Mouse (Mus musculus) CH12.LX (cell line): ENCODE measurements around the gene Fcgr4. TPM values are rescaled to one million over a fixed set of nuclear protein-coding genes. Genes with fewer than 3 reads are reported as not detected.

Experiments used
- DNase-seq: peaks from one replicate; pipeline ENCODE4 v3.0.0-alpha.2; 2013; ENCODE audit errors: extremely low read depth
- H3K27ac ChIP-seq: 2 replicates; pipeline ENCODE4 v1.5.1; 2012; ENCODE audit warnings: low read depth, mild to moderate bottlenecking, control low read depth, moderate library complexity; ENCODE audit not compliant: insufficient read depth
- H3K27me3 ChIP-seq: replicated peaks from 2 replicates; pipeline ENCODE3; 2012; ENCODE audit warnings: inconsistent platforms
- H3K36me3 ChIP-seq, 2 experiments: replicated peaks in 1 of 2; 2 replicates each; pipeline versions ENCODE3 to v1.6.1; 2012; ENCODE audit warnings: inconsistent platforms in 1 of 2, low read length in 1 of 2, mild to moderate bottlenecking in 1 of 2, mixed read lengths in 1 of 2, moderate library complexity in 1 of 2; ENCODE audit not compliant: control insufficient read depth in 1 of 2, insufficient read depth in 1 of 2
- H3K4me1 ChIP-seq, 2 experiments: 2 replicates each; pipeline ENCODE4 v1.6.1; 2012; ENCODE audit warnings: inconsistent platforms in 1 of 2, moderate library complexity in 1 of 2; ENCODE audit not compliant: insufficient read depth in 2 of 2, control insufficient read depth in 1 of 2
- H3K4me2 ChIP-seq: 2 replicates; pipeline ENCODE4 v1.6.1; 2012; ENCODE audit warnings: low read depth, mild to moderate bottlenecking, control low read depth; ENCODE audit not compliant: poor library complexity, insufficient read depth, severe bottlenecking
- H3K4me3 ChIP-seq, 3 experiments: fragments of 150-350 bp in 1 of 3; sonication (generic) in 1 of 3; replicated peaks in 1 of 3; 2 replicates each; pipeline versions ENCODE3 to v1.5.1; 2011 to 2012; ENCODE audit warnings: low read depth in 2 of 3, low read length in 2 of 3, mild to moderate bottlenecking in 2 of 3, moderate library complexity in 2 of 3, control low read depth in 1 of 3, improper control_type of control experiment in 1 of 3, inconsistent platforms in 1 of 3, mixed read lengths in 1 of 3; ENCODE audit not compliant: poor library complexity in 1 of 3
- H3K79me2 ChIP-seq: replicated peaks from 2 replicates; pipeline ENCODE4 v1.6.1; 2012; ENCODE audit warnings: mild to moderate bottlenecking, moderate library complexity; ENCODE audit not compliant: control insufficient read depth, poor library complexity, insufficient read depth, severe bottlenecking; ENCODE audit errors: extremely low read depth
- H3K9ac ChIP-seq: 2 replicates; pipeline ENCODE4 v1.6.1; 2012; ENCODE audit warnings: low read depth, mild to moderate bottlenecking, control low read depth, moderate library complexity; ENCODE audit not compliant: insufficient read depth
- H3K9me3 ChIP-seq: replicated peaks from 2 replicates; pipeline ENCODE3; 2012; ENCODE audit warnings: low read length, inconsistent platforms, mixed read lengths
- BHLHE40 ChIP-seq: IDR thresholded peaks from 2 replicates; pipeline ENCODE4 v1.6.1; 2011; ENCODE audit warnings: mild to moderate bottlenecking, low read depth, low read length, improper control_type of control experiment
- CTCF ChIP-seq, 2 experiments: IDR thresholded peaks in 1 of 2; conservative IDR thresholded peaks in 1 of 2; 2 replicates each; pipeline ENCODE4 v1.5.1; 2011 to 2012; ENCODE audit warnings: low read depth in 2 of 2, low read length in 2 of 2, improper control_type of control experiment in 1 of 2, inconsistent platforms in 1 of 2, mild to moderate bottlenecking in 1 of 2, moderate library complexity in 1 of 2
- E2F4 ChIP-seq: IDR thresholded peaks from 2 replicates; pipeline ENCODE4 v1.6.1; 2011; ENCODE audit warnings: low read depth, low read length, improper control_type of control experiment; ENCODE audit not compliant: insufficient replicate concordance
- ELF1 ChIP-seq: IDR thresholded peaks from 2 replicates; pipeline ENCODE4 v1.6.1; 2014; ENCODE audit warnings: low read depth, mild to moderate bottlenecking, inconsistent platforms, low read length, improper control_type of control experiment
- EP300 ChIP-seq: IDR thresholded peaks from 2 replicates; pipeline ENCODE4 v1.6.1; 2011; ENCODE audit warnings: low read length, improper control_type of control experiment
- ETS1 ChIP-seq: conservative IDR thresholded peaks from 2 replicates; pipeline ENCODE4 v1.6.1; 2012; ENCODE audit warnings: low read depth, mild to moderate bottlenecking, inconsistent platforms, low read length, improper control_type of control experiment, moderate library complexity
- GABPA ChIP-seq: IDR thresholded peaks from 2 replicates; pipeline ENCODE4 v1.6.1; 2012; ENCODE audit warnings: low read depth, low read length, improper control_type of control experiment, inconsistent platforms; ENCODE audit not compliant: insufficient replicate concordance
- JUN ChIP-seq: IDR thresholded peaks from 2 replicates; pipeline ENCODE4 v1.6.1; 2011; ENCODE audit warnings: low read depth, mild to moderate bottlenecking, low read length, improper control_type of control experiment, moderate library complexity; ENCODE audit not compliant: insufficient read depth
- MAFK ChIP-seq: IDR thresholded peaks from 2 replicates; pipeline ENCODE4 v1.6.1; 2011; ENCODE audit warnings: low read length, improper control_type of control experiment; ENCODE audit not compliant: insufficient replicate concordance
- MAX ChIP-seq: IDR thresholded peaks from 2 replicates; pipeline ENCODE4 v1.6.1; 2011; ENCODE audit warnings: low read length, improper control_type of control experiment
- MAZ ChIP-seq: IDR thresholded peaks from 2 replicates; pipeline ENCODE4 v1.6.1; 2012; ENCODE audit warnings: low read depth, mild to moderate bottlenecking, inconsistent platforms, low read length, improper control_type of control experiment, moderate library complexity
- MYC ChIP-seq: IDR thresholded peaks from 2 replicates; pipeline ENCODE4 v1.6.1; 2011; ENCODE audit warnings: low read depth, mild to moderate bottlenecking, improper control_type of control experiment, low read length
- NELFE ChIP-seq: IDR thresholded peaks from 2 replicates; pipeline ENCODE4 v1.6.1; 2011; ENCODE audit warnings: low read depth, low read length, improper control_type of control experiment
- NRF1 ChIP-seq: IDR thresholded peaks from 2 replicates; pipeline ENCODE4 v1.6.1; 2014; ENCODE audit warnings: low read depth, mild to moderate bottlenecking, inconsistent platforms, low read length, improper control_type of control experiment, moderate library complexity
- PAX5 ChIP-seq: IDR thresholded peaks from 2 replicates; pipeline ENCODE4 v1.6.1; 2012; ENCODE audit warnings: low read length, inconsistent platforms, mixed read lengths
- POLR2A ChIP-seq: IDR thresholded peaks from 2 replicates; pipeline ENCODE4 v1.6.1; 2011; ENCODE audit warnings: low read depth, mild to moderate bottlenecking, improper control_type of control experiment, low read length
- SIN3A ChIP-seq: IDR thresholded peaks from 2 replicates; pipeline ENCODE4 v1.6.1; 2012; ENCODE audit warnings: low read length, improper control_type of control experiment, inconsistent platforms
- SMC3 ChIP-seq: IDR thresholded peaks from 2 replicates; pipeline ENCODE4 v1.6.1; 2011; ENCODE audit warnings: low read depth, low read length, improper control_type of control experiment
- TBP ChIP-seq: conservative IDR thresholded peaks from 2 replicates; pipeline ENCODE4 v1.6.1; 2011; ENCODE audit warnings: low read depth, low read length, improper control_type of control experiment
- TCF12 ChIP-seq: IDR thresholded peaks from 2 replicates; pipeline ENCODE4 v1.6.1; 2014; ENCODE audit warnings: low read depth, mild to moderate bottlenecking, inconsistent platforms, low read length, improper control_type of control experiment
- UBTF ChIP-seq: IDR thresholded peaks from 2 replicates; pipeline ENCODE4 v1.6.1; 2012; ENCODE audit warnings: low read depth, mild to moderate bottlenecking, inconsistent platforms, low read length, improper control_type of control experiment, moderate library complexity
- USF1 ChIP-seq: IDR thresholded peaks from 2 replicates; pipeline ENCODE4 v1.6.1; 2014; ENCODE audit warnings: low read depth, mild to moderate bottlenecking, inconsistent platforms, low read length, improper control_type of control experiment
- USF2 ChIP-seq: conservative IDR thresholded peaks from 2 replicates; pipeline ENCODE4 v1.6.1; 2011; ENCODE audit warnings: low read depth, low read length, improper control_type of control experiment
- ZMIZ1 ChIP-seq: IDR thresholded peaks from 2 replicates; pipeline ENCODE4 v1.6.1; 2012; ENCODE audit warnings: low read depth, mild to moderate bottlenecking, inconsistent platforms, low read length, improper control_type of control experiment
- ZNF384 ChIP-seq: IDR thresholded peaks from 2 replicates; pipeline ENCODE4 v1.6.1; 2012; ENCODE audit warnings: low read depth, low read length, improper control_type of control experiment, inconsistent platforms
- dilution Hi-C: fragments of 300-500 bp; cut with MboI; formaldehyde crosslinking; loops from 2 replicates; pipeline ENCODE4 v1.14.3; 2020; ENCODE audit warnings: low sequenced_read_pairs; ENCODE audit not compliant: extremely low pct_unique_long_range_greater_than_20kb, extremely low pct_ligation_motif_present
- in situ Hi-C: fragments of 300-500 bp; cut with MboI; formaldehyde crosslinking; loops from 3 replicates; pipeline ENCODE4 v1.14.3; 2019; ENCODE audit warnings: low sequenced_read_pairs, low pct_ligation_motif_present, low pct_unique_long_range_greater_than_20kb, mixed read lengths
- polyA plus RNA-seq: library from polyadenylated mRNA; unstranded; fragments of >175 nt; gene quantifications from 2 replicates; pipeline ENCODE4 v1.2.1, GENCODE M21; 2012; ENCODE audit warnings: low read depth; ENCODE audit not compliant: insufficient read length
- total RNA-seq, 2 experiments: library from RNA; depleted of rRNA; stranded (reverse); fragments of 300-350 nt in 1 of 2; fragments of >200 nt in 1 of 2; gene quantifications; 2 replicates each; pipeline ENCODE4 v1.2.3; 2012 to 2014

The Fcgr4 gene
- total and polyA plus RNA-seq, 3 experiments = 41.8 to 56.8 (median 52.8) TPM

GRCm38 (mm10) chr1:170997756-170998655 lies 20.7 kb upstream of the Fcgr4 start:
- no peaks in the 10 kb centered on the region for H3K79me2 ChIP-seq
- H3K9ac ChIP-seq = peak overlapping the region; percentile 57
- dilution Hi-C loops = no loop called here
- no peaks in the 10 kb centered on the region for H3K9me3 ChIP-seq
- H3K4me3 ChIP-seq = peak overlapping the region; percentile 52 to 60 (median 58)
- peak overlapping the region; percentile 79 for H3K4me2 ChIP-seq
- H3K4me1 ChIP-seq = peaks cover 3 to 32% of the 10 kb centered on the region in 2 experiments
- peak overlapping the region; percentile 93 for H3K27ac ChIP-seq
- no peaks in the 10 kb centered on the region for H3K36me3 ChIP-seq
- TF ChIP-seq USF2 = peak; percentile 70
- TF ChIP-seq TCF12 = 0 out of 2 replicates have a peak, but pooled peaks have one; percentile 9
- TF ChIP-seq SMC3 = no peak
- peak; percentile 71 for TF ChIP-seq USF1
- 0 out of 2 replicates have a peak, but pooled peaks have one; percentile 22 for TF ChIP-seq TBP
- no peak for TF ChIP-seq JUN
- TF ChIP-seq PAX5 = no peak
- TF ChIP-seq ETS1 = peak; percentile 4; the same call in 1 of the 2 replicates
- TF ChIP-seq ELF1 = peak; percentile 36; the same call in 1 of the 2 replicates
- TF ChIP-seq POLR2A = peak; percentile 68
- TF ChIP-seq UBTF = no peak
- TF ChIP-seq MAZ = no peak
- TF ChIP-seq GABPA = no peak
- peak; percentile 91 for TF ChIP-seq BHLHE40
- TF ChIP-seq MAFK = peak; percentile 15; the same call in 1 of the 2 replicates
- 0 out of 2 replicates have a peak, but pooled peaks have one; percentile 54 for TF ChIP-seq NRF1
- no peak for TF ChIP-seq E2F4
- TF ChIP-seq EP300 = no peak
- no peak for TF ChIP-seq ZNF384
- TF ChIP-seq NELFE = 0 out of 2 replicates have a peak, but pooled peaks have one; percentile 2
- TF ChIP-seq MYC = peak; percentile 54
- peak; percentile 54 for TF ChIP-seq MAX
- TF ChIP-seq ZMIZ1 = 0 out of 2 replicates have a peak, but pooled peaks have one; percentile 50
- no peak for TF ChIP-seq CTCF (conservative IDR thresholded peaks at IDR 0.05 in 1 of 2, IDR thresholded peaks at IDR 0.05 in 1 of 2; ENCODE audit: low read depth in 2 of 2, low read length in 2 of 2)
- TF ChIP-seq SIN3A = no peak; the same call in 1 of the 2 replicates
- DNase-seq = peak; percentile 75
- H3K27me3 ChIP-seq = no peaks in the 10 kb centered on the region
- in situ Hi-C loops = loop anchor here (25.0 kb wide), 1 partner anchor 361 kb away; the partner anchor contains the start of gene Olfml2b
